Mouse (Mus musculus) heart, embryonic 14.5 days (tissue): Measurements from ENCODE around the gene Fam131a. TPM values are rescaled to one million over a fixed set of nuclear protein-coding genes. Genes with fewer than 3 reads are reported as not detected.

ENCODE experiments used
- ATAC-seq: fragments of 200-750 bp; cut with Nextera tagmentation; 2 replicates; pipeline ENCODE4 v1.8.0; 2017; ENCODE audit warnings: low read depth, moderate TSS enrichment; ENCODE audit not compliant: insufficient number of reproducible peaks, insufficient read depth, low FRiP score
- H3K27ac ChIP-seq, 2 experiments: fragments of 200-500 bp in 1 of 2; fragments of 300-500 bp in 1 of 2; sonication (generic) in 1 of 2; replicated peaks in 1 of 2; 2 replicates each; pipeline ENCODE4 v1.5.1; 2012 to 2014; ENCODE audit warnings: low read depth in 2 of 2, low read length in 2 of 2, control low read depth in 1 of 2, mild to moderate bottlenecking in 1 of 2, mixed read lengths in 1 of 2; ENCODE audit not compliant: control insufficient read depth in 1 of 2, insufficient read depth in 1 of 2
- H3K27me3 ChIP-seq: fragments of 300-500 bp; sonication (generic); 2 replicates; pipeline ENCODE4 v1.6.1; 2014; ENCODE audit warnings: mild to moderate bottlenecking, low read length, control low read depth; ENCODE audit not compliant: control insufficient read depth, insufficient read depth
- H3K36me3 ChIP-seq: fragments of 300-500 bp; sonication (generic); 2 replicates; pipeline ENCODE4 v1.6.1; 2014; ENCODE audit warnings: mild to moderate bottlenecking, control low read depth, low read length, mixed read lengths; ENCODE audit not compliant: control insufficient read depth, insufficient read depth
- H3K4me1 ChIP-seq, 2 experiments: fragments of 200-500 bp in 1 of 2; fragments of 300-500 bp in 1 of 2; sonication (generic) in 1 of 2; 2 replicates each; pipeline ENCODE4 v1.6.1; 2012 to 2014; ENCODE audit warnings: low read length in 2 of 2, control low read depth in 1 of 2, mixed read lengths in 1 of 2; ENCODE audit not compliant: control insufficient read depth in 2 of 2, insufficient read depth in 2 of 2
- H3K4me2 ChIP-seq: fragments of 300-500 bp; sonication (generic); 2 replicates; pipeline ENCODE4 v1.6.1; 2014; ENCODE audit warnings: mild to moderate bottlenecking, low read length
- H3K4me3 ChIP-seq, 2 experiments: fragments of 200-500 bp in 1 of 2; fragments of 300-500 bp in 1 of 2; sonication (generic) in 1 of 2; 2 replicates each; pipeline ENCODE4 v1.5.1; 2012 to 2014; ENCODE audit warnings: low read length in 2 of 2, mild to moderate bottlenecking in 2 of 2, control low read depth in 1 of 2, low read depth in 1 of 2, moderate library complexity in 1 of 2; ENCODE audit not compliant: control insufficient read depth in 1 of 2, insufficient read depth in 1 of 2
- H3K9ac ChIP-seq: fragments of 300-500 bp; sonication (generic); 2 replicates; pipeline ENCODE4 v1.6.1; 2014; ENCODE audit warnings: mild to moderate bottlenecking, low read length
- H3K9me3 ChIP-seq: fragments of 300-500 bp; sonication (generic); 2 replicates; pipeline ENCODE4 v1.6.1; 2016; ENCODE audit warnings: low read length, control low read depth; ENCODE audit not compliant: control insufficient read depth
- WGBS: fragments of 180-500 bp; shearing (Covaris S2); extraction: QIAGEN DNeasy Blood & Tissue Kit; methylation state at CpG from one replicate; pipeline ENCODE4 v1.1.7; 2014; 5-methylcytosine and 5-hydroxymethylcytosine counted together
- polyA plus RNA-seq: library from polyadenylated mRNA; unstranded; fragments of >200 nt; fragmentation: Nextera tagmentation; extraction: Ambion mirVana; gene quantifications from 2 replicates; pipeline ENCODE4 v1.2.1, GENCODE M21; 2014

Fam131a gene
- polyA plus RNA-seq, 1 experiment from 2014 or later = 7.2 TPM

DNA sequence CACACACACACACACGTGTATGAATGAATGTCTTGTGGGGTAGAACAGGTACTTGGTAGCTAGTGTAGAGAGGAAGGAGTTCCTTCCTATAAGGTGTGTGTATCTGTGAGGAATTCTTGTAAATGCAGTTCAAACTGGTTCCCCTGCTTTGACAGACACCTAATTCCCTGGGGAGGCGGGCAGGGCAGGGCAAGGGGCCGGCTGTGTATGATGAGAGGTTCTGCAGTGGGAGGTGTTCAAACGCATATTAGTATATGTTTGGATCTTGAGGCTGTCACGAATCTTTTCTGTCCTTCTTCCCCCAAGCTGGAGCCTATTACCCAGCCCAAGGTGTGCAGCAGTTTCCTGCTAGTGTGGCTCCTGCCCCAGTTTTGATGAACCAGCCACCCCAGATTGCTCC is 15.7 kb upstream of the Fam131a start:
- Histone ChIP-seq H3K4me1 (peaks cover 7 to 32% of the 10 kb centered on the region in 2 experiments), H3K27me3 (no peaks in the 10 kb centered on the region), H3K9me3 (no peaks in the 10 kb centered on the region), H3K4me2 (no peak overlapping the region), H3K4me3 (no peak overlapping the region), H3K27ac (no peak overlapping the region), H3K36me3 (peaks cover 81% of the 10 kb centered on the region), H3K9ac (no peak overlapping the region)
- ATAC-seq = no peak
- WGBS = 92% methylated on average over 5 of the region's 5 CpGs

DNA sequence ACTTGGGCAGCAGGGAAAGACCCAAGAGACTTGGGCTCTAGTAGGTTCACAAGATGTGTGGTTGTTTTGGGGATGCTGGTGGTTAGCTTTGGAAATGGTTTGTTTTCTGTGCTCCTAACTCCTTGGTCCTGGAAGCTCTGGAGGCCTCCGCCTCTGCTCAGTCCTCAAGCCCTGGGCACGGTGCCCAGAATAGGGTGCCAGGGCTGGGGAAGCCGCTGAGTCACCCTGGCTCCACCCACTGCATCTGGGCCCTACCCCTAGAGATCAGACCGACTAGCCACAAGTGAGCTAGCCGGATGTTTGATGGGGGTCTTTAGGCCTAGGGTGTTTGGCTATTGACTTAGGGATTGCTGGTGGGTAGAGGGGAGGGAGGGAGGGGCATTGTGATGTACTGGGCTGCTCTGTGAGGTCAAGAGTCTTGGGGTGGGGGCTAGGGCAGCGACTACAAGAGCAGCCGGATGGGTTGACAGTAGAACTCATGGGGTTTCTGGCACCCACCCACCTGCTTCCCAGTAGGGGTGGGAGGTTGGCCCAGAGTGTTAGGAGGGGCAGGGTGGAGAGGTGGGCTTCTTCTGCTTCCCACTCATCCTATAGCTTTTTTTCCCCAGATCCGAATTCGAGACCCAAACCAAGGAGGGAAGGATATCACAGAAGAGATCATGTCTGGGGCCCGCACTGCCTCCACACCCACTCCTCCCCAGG is 14.9 kb upstream of the Fam131a start:
- Histone ChIP-seq H3K9me3 (no peaks in the 10 kb centered on the region), H3K4me2 (no peak overlapping the region), H3K9ac (peak overlapping the region; percentile 10; the same call in 1 of the 2 replicates), H3K4me3 (no peak overlapping the region), H3K27me3 (no peaks in the 10 kb centered on the region), H3K4me1 (peaks cover 7 to 32% of the 10 kb centered on the region in 2 experiments), H3K36me3 (peaks cover 88% of the 10 kb centered on the region), H3K27ac (no peak overlapping the region; a peak in 1 of 4 replicates)
- no peak for ATAC-seq
- 59% methylated on average over 10 of the region's 10 CpGs for WGBS

- no peak for ATAC-seq
- Histone ChIP-seq H3K4me1 (peaks cover 15 to 16% of the 10 kb centered on the region in 2 experiments), H3K9me3 (no peaks in the 10 kb centered on the region), H3K36me3 (peaks cover 69% of the 10 kb centered on the region), H3K27ac (no peak overlapping the region), H3K9ac (no peak overlapping the region), H3K27me3 (no peaks in the 10 kb centered on the region), H3K4me3 (no peak overlapping the region), H3K4me2 (no peak overlapping the region)
- 76% methylated on average over 3 of the region's 3 CpGs for WGBS
Observed at GRCm38 (mm10) chr16:20690774-20691173, 2.3 kb upstream of the Fam131a start.

GRCm38 (mm10) chr16:20691617-20692016 is 1.4 kb upstream of the Fam131a start:
- Histone ChIP-seq H3K9me3 (no peaks in the 10 kb centered on the region), H3K4me2 (no peak overlapping the region), H3K9ac (no peak overlapping the region), H3K4me1 (peaks cover 18 to 19% of the 10 kb centered on the region in 2 experiments), H3K4me3 (no peak overlapping the region), H3K27me3 (no peaks in the 10 kb centered on the region), H3K27ac (no peak overlapping the region), H3K36me3 (peaks cover 61% of the 10 kb centered on the region)
- no peak for ATAC-seq
- WGBS = 81% methylated on average over 1 of the region's 1 CpGs

GRCm38 (mm10) chr16:20692241-20692965 is 638 bp upstream of the Fam131a start:
- Histone ChIP-seq H3K36me3 (peaks cover 53% of the 10 kb centered on the region), H3K4me2 (peak overlapping the region; percentile 80), H3K4me1 (peaks cover 18 to 19% of the 10 kb centered on the region in 2 experiments), H3K4me3 (no peak overlapping the region), H3K9me3 (no peaks in the 10 kb centered on the region), H3K9ac (no peak overlapping the region), H3K27me3 (no peaks in the 10 kb centered on the region), H3K27ac (no peak overlapping the region)
- 46% methylated on average over 16 of the region's 16 CpGs for WGBS
- no peak for ATAC-seq

- Histone ChIP-seq H3K9ac (0 out of 2 replicates have a peak overlapping the region, but pooled peaks have one; percentile 62), H3K4me3 (peak overlapping the region; percentile 0 to 37; a peak in 1 of 4 replicates), H3K27me3 (no peaks in the 10 kb centered on the region), H3K36me3 (peaks cover 43% of the 10 kb centered on the region), H3K27ac (peak overlapping the region; percentile 34 to 72; a peak in 2 of 4 replicates), H3K4me1 (peaks cover 18 to 19% of the 10 kb centered on the region in 2 experiments), H3K9me3 (no peaks in the 10 kb centered on the region), H3K4me2 (peak overlapping the region; percentile 65)
- ATAC-seq = no peak
- 66% methylated on average over 8 of the region's 8 CpGs for WGBS
Observed at GRCm38 (mm10) chr16:20694781-20695180, 1.7 kb downstream of the Fam131a start.

DNA sequence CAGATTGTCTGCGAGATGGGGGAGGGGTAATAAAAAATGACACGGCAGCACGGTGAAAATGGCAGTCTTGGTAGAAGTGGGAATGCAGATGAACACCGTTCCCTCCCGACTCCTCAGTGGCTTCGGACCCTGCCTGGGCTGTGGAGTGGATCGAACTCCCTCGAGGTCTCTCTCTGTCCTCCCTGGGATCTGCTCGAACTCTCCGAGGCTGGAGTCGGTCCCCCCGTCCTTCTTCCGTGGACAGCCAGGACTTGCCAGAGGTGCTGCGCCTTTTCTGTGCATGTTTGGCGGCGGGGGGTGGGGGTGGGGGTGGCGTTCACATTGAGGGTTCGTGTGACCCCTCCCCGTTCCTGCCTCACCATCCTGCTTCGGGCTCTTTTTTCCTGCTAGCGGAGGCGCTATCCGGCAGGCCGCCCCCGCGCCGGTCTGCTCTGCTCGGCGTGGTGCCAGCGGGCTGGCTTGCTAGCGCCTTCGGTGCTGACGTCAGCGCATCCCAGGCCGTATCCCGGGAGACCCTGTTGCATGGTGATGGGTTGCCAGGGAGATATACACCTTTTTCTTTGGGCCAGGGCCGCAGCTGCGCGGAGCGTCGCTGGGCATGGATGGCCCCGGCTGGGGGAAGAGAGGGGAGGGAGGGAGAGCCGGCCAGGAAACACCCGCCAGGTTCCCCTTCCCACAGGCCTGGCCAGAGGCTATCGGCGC is 2.7 kb downstream of the Fam131a start:
- Histone ChIP-seq H3K4me2 (peak overlapping the region; percentile 65), H3K4me3 (peak overlapping the region; percentile 32 to 37), H3K9ac (peak overlapping the region; percentile 62), H3K36me3 (peaks cover 38% of the 10 kb centered on the region), H3K9me3 (no peaks in the 10 kb centered on the region), H3K27ac (peak overlapping the region; percentile 33 to 72; a peak in 3 of 4 replicates), H3K27me3 (no peaks in the 10 kb centered on the region), H3K4me1 (peaks cover 18 to 19% of the 10 kb centered on the region in 2 experiments)
- 3% methylated on average over 46 of the region's 46 CpGs for WGBS
- ATAC-seq = peak; percentile 74
